Mouse (Mus musculus): ENCODE measurements around the gene Ebpl.

Ebpl gene

DNA sequence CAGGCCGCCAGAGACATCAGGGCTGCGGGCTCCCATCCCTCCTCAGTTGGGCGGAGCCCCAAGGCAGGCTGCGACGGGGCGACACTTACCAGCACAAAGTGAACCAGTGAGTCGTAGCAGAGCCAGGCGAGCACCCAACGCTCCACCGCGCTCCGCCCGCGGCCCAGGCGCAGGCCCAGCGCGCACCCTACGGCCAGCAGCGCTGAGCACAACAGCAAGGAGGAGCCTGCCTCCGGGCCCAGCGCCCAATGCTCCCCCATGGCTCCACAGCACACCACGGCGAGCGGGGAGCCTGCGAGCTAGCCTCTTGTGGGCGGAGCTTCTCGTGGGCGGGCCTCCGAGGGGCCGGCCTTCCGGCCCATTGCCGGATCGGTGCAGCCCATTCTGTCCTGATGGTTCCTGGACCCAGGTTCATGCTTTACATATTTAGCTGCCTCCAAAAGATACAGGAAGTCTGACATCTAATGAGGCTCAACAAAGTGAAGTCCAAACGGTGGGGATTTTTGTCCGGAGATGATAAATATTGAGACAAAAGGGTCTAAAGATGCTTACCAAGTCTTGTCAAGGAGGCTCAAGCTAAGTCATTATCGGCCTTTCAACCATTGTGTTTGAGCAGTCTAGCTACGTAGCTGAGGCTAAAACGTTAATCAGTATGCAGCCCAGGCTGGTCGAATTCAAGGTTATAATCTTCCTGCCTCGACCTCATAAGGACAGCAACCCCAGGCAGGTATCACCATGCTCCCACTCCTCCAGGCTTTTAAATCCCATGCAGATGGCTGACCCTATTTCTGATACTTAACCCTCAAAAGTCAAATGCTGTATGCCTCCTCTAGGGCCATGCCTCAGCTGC is at the start of gene Ebpl:
Gene Ebpl, minus strand, starts transcription at position 309 of the 850 bp plus-strand sequence.
- DNase-seq, result peak; percentile 95

DNA sequence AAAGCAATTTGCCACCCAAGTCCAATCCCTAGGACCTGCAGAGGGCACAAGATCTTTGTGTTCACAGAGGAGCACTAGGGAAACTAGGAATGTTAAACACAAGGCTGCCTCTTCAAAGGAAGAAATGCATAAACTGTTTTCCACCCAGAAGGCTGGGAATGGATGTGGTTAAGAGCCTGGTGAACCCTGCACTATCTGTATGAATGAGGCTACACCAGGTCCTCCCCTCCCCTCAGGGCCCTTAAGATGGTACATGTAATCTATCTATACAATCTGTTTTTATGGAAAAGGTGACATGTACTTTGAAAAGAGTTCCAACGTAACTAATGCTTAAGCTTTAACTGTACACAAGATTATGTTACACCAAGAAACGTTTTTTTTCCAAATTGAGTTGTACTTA is 49.8 kb upstream of the Ebpl start:
- no peak for DNase-seq

DNA sequence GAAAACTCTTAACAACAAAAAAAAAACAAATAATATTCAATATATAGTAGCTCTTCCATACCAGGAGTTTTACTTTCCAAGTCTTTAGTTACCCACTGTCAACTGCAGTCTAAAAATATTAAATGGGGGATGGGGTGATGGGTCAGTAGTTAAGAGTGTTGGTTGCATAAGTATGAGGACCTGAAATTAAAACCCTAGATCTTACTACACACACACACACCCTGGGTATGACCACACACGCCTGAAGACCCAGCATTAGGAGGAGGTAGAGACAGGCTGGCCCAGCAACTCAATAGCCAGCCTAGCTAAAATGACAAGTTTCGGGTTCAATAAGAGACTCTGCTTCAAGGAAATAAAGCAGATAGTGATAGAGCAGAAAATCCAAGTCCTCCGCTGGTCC is 46.8 kb upstream of the Ebpl start:
- DNase-seq, result no peak

DNA sequence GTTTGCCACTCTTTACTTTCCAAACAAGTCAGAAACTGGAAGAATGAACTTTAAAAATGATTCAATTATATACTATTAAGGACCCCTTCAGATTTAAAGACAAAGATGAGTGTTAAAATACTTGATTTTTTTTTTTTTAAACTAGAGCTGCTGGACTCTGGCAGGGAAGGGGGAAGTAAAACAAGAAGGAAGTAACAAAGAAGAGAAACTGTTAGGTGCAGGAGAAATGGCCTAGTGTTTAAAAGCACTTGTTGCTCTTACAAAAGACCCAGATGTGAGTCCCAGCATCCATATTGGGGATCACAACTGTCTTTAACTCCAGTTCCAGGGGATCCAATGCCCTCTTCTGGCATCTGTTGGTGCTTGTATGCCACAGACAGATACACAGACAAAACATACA is 45.5 kb upstream of the Ebpl start:
- DNase-seq, result no peak

DNA sequence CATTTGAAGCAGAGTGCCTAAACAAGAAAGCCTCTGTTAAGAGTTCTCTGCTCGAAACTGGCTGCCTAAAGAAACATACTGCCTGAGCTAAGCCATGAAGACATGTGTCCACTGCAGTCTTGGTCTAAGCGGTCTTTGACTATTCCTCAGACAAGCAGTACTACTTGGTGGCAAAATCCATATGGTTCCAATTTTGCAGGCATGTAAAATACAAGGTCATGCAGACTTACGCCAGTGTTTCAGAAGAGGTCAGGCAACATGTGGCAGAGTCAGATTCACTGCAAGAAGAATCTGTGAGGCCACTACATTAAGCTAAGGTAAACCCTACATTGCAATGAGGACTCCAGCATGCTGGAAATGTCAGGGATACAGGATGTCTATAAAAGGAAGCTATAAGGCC is 44.7 kb upstream of the Ebpl start:
- DNase-seq, result no peak

DNA sequence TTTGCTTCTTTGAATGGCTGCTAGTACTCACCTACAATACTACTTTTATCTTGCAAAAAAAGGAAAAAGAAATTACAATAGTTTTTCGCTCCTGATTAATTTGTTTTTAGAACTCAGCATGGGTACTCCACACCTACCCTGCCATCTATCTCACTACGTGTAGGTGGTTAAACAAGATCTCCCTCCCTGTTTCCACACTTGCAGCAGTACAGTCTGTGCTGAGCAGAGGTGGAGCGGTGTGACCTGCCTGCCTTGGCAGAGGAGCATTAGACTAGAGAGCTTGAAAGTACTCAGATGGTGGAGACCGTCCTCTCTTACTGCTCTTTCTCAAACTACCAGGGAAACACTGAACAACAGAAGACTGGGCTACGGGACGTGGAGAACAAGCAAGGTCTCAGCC is 34.5 kb upstream of the Ebpl start:
- DNase-seq, result no peak

DNA sequence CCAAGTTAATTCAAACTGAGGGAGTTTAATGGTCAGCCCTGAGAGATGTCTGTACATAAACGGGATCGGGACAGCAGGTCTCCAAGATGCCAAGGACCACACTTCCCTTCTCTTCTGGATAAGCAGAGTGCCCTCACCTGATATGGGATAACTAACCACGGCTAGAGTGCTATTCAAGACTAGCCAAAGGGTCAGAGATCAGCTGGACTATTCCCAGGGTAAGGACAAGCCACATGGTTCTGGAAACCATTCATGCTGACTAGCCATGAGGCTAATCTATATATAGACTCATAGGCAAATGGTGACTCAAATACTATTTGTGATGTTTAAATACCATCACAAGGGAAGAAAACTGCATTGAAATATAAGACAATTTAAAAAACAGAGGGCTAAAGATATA is 30.3 kb upstream of the Ebpl start:
- DNase-seq, result no peak

DNA sequence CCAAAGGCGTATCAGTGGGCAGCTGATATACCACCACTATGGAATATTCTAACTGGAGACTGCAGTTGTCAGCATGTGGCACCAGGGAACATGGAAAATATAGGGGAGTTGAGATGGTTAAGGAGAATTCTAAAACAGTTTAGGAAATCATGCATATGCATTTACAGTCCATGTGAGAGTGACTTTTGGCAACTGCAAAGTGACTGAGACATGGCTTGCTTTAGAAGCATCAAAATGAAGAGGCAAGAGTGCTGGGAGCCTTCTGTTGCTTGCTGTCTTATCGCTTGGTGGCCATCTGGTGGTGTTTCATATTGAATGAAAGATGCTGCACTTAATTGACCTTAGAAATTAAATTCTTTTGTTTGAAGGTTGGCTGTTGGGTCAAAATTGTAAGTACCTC is 7.1 kb upstream of the Ebpl start:
- peak; percentile 24 for DNase-seq

DNA sequence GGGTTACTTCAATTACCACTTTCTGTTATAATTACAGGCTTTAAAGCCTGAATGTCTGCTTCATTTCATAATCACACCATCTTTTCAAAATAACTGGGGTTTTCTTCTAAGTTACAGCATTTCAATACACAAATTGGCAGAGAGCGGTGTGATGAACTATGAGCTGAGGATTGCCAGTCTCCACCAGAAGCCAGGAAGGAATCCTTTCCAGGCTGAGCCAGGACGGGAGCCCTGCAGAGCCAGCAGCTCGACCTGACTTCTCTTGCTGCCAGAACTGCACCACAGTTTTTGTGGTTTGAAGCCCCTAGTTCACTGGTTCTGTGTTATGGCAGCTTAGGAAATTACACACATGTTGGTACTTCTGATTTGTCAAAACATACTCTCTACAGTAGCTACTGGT is 4.4 kb upstream of the Ebpl start:
- no peak for DNase-seq

DNA sequence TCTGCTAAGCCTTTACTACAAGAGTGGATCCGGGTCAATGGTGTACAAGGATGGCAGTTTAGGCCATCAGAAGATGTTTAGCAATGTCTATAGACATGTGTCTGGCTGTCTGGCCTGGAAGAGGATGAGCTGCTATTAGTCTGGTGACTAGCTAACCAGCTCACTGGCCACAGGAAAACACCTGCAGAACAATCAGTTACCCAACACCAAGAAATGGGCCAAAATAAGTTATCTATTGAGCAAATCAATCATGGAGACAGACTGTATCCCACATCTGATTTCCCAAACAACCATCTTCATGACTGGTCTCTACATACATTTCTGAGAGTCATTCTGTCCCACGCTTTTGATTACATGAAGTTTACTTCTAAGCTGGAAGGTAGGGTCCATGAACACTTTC is 3.5 kb upstream of the Ebpl start:
- no peak for DNase-seq

DNA sequence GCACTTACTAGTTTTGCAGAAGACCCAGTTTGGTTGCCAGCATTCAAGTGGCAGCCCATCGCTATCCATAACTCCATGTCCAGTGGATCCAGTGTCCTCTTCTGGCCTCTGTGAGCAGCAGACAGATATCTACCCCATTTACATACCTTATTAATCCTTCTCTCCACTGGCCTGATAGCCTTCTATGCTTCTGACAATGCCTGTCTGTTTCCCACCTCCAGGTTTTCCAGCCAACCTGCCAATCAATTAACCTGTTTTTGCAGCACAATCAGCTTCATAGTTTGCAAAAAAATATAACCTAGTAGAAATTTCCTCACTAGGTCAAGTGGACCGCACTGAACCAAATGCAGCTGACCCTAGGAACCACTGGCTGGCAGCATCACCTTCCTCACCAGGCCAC is 2.0 kb upstream of the Ebpl start:
- DNase-seq, result no peak

DNA sequence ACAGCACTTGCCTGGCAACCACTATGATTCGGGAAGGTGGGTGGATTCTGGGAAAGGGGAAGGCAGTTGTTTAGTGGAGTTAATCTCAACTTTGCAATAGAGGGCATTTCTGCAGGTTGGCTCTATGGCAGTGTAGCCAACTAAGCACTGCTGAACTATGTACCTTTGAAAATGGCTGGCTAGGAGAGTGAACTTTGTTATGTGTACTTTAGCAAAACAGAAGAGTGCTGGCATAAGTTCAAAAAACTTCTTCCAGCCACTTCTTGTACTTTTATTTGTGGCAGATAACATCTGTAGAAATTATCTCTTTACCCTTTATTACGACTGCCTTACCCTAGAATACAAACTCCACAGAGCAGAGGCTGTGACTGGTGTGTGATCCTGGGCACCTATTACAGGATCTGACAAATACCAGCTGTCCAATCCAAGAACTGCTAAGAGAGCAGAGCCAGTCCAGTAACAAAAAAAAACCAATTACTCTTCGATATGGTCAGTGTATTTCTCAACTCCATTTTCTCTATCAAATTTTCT is 807 bp upstream of the Ebpl start:
- DNase-seq, result no peak

DNA sequence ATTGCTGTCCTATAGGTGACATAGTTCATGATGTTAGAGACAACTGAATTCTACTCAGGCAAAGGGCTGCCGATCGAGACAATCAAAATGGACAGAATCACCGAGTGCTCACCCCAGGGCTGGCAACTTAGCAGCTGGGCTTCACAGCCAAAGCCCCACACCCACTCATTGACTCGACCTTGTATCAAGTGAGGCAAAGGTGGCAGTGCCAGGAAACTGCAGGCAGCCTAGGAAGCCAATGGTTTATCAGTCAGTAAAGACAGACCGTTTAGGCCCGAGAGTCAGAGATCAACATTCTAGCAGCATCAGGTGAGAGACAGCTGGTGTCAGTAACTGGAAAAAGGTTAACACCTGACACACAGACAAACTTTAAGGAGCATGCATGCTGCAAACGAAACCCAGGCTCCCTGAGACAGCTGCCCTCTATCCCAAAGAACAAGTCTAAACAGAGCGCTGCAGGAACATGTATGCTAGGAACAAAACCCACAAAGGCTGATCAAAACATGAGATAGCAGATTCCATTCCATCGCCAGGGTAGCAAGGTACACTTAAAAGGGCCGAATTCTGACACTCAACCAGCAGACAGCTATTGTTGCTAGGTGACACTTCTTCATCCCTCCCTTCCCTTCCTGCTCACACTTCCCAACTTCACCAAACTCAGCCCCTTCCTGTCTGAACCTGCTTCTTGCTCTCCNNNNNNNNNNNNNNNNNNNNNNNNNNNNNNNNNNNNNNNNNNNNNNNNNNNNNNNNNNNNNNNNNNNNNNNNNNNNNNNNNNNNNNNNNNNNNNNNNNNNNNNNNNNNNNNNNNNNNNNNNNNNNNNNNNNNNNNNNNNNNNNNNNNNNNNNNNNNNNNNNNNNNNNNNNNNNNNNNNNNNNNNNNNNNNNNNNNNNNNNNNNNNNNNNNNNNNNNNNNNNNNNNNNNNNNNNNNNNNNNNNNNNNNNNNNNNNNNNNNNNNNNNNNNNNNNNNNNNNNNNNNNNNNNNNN is 5.7 kb downstream of the Ebpl start:
- DNase-seq, result no peak

DNA sequence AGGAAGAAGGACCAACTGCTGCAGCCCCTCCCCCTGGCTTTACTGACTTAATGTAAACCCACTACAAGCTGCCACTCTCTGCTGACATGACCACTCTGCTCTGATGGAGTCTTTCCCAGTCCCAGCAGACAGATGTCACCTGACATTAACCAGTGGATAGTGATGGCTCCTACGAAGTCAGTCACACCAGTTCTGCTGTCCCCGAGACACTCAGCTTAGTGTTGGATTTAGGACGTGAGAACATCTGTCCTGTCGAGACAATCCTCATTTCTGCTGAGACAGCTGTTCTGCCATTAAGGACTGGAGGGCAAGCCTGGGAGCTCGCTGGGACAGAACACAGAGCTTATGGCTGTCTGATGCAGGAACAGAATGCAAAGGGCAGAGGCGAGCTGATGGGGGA is 9.4 kb downstream of the Ebpl start:
- no peak for DNase-seq

DNA sequence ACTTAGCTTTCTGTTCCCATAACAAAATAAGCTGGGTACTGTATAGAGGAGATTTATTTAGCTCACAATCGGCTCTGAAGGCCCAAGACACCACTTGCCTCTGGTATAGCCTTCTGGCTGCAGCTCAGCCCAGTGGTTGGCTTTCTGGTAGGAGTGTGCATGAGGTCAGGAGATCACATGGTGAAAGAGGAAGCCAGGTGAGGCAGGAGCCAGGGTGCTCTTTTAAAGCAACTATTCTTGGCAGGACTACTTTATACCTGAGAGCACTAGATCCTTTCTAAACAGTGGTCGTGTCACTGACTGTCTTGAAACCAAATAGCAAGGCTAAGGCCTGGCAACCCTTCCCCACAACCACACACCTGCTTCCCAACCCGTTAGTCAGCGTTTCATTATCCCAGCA is 10.4 kb downstream of the Ebpl start:
- DNase-seq, result no peak

DNA sequence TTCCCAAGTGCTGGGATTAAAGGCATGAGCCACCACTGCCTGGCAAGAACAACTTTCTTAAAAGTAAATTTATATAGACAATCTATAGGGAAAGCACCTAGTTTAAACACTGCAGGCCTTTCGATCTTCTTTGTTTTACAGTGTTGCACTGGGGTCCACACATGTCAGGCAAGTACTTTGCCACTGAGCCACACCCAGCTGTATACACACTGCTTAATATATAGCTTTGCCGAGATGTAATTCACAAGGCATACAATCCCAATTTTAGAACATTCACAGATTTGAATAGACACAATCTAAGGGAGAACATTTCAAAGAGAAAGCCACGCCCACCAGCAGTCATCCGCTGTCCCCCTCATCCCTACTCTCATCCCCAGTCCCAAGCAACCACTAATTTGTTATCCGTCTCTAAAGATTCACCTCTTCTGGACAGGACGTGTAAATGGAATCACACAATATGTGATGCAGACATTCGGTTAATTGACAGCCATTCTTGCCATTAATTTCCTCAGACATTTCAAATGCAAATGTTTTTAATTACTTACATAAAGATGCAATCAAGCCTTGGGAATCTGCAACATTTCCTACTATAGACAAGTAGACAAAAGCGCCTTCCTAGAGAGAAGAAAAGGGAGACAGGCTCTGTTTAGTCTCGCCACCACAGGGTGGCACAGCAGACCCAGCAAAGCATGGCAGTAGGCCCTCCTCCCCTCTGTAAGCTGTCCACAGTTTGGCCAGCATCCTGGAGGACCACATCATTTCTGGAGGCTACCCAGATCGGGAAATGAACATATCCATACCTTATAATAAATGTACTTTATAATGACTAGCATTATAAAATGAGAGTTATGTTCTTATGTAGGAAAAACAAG is 13.2 kb downstream of the Ebpl start:
- DNase-seq, result no peak

DNA sequence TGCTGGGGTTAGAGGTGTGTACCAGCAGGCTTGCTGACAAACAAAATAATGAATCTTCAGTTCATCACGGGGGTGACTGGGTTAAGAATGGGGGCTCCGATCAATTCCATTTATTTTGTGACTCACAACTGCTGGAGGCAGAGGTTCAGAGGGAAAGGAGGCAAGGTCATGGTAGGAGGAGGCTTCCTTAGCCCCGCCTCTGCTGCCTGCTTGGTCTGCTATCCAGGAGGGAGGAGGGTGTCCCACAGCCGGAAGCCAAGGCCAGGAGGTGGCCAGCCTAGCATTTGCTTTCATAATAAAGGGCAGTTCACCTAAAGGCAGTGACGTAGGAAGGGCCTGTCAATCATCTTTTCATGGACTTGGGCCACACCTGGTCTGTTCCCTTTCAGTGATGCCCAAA is 15.6 kb downstream of the Ebpl start:
- DNase-seq, result no peak

DNA sequence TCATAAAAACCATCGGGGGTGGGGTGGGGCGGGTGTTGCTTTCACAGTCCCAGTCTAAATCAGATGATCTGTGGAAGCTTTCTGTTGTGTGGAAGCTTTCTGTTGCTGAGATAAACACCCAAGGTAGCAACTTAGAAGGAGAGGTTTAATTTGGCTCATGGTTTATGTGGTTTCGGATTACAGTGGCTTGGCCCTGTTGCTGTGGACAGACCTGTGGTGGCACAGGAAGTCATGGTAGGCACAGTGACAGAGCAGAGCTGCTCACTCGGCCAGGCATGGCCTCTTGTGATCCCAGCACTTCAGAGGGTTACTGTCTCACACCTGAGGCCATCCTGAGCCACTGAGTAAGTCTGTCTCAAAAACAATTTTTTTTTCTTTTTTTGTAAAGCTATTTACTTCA is 20.9 kb downstream of the Ebpl start:
- no peak for DNase-seq

DNA sequence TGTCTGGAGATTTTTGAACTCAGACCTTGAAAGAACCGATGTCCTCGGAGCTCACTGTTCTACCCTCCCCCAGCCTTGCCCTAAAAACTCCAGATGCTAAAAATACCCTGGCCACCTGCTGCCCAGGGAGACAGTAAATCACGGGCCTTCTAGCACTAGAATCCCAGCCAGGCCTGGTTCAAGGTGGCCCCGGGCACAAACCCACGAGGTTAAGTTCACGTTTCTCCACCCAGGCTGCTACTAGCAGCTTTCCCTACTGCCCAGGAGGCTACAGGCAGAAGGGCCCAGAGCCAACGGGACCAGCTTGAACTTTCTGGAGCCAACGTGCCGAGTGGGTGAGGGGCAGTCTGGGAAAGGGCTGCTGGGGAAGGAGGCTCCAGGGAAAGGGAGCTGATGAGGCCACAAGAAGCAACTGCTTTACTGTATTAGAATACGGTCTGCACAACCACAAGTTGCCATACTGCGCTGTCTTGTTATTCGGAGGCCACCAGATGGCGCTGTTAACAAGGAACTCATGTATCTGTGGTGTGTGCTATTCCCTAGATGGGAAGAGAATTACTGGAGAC is 29.2 kb downstream of the Ebpl start:
- peak; percentile 73 for DNase-seq

DNA sequence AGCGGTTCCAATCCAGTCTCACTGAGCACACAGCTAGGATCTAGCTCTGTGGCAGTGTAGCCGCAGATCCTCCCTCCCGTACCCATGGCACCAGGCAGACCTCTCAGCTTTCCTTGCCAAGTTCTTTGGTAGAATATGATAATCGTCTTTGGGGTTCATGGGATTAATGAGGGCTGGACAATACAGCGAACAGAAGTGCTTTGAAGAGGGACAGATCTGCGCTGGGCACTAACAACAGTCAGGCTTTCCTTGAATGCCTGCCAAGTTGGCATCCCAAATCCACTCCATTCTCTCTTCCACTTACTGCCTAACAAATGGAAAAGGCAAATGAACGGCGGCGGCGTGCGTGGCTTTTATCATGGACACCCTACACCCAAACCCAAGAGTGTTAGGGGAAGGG is 29.6 kb downstream of the Ebpl start:
- DNase-seq, result peak; percentile 63

DNA sequence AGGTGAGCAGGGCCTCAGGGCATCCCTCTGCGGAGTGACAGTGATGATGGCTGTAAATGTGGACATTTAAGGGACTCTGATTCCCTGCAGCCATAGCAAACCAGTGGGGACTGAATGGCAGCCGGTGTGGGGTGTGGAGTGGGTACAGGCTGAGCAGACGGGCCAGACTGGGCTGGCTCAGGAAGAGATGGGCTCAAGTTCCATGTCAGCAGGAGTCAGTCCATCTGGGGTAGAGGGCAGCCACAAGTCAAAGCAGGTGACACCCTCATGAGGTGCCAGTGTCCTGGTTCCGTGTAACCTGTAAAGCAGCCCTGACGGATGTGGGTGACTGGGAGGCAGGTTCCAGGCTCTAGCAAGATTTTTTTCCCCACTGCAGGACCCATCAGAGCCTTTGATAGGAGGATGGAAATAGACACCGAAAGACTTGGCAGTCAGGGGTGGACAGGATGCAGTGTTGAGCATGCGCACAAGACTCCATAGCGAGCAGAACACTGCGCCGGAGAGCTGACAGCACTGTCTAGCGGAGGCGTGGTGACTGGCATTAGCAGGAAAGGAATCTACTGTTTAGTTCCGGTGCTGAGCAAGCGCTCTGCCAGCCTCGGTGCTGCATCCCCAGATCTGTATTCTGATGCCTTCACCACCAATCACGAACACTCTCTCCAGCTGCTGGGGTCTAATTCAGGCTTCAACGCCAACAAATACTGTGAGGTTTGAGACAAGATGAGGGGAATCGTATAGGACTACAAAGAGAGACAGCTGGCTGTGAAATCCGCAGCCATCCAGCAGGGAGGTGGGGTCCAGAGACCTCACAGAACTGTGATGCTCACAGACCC is 32.4 kb downstream of the Ebpl start:
- peak; percentile 96 for DNase-seq

Data from layer of hippocampus, adult 9-11 months (tissue).